Mouse (Mus musculus) ES-Bruce4 (cell line): ENCODE measurements at regions not wholly inside any gene's neighbourhood (a gene's known extent, or its start where the extent isn't known, plus 50 kb on each side); places are given as distances from the start of the nearest gene placed in this dataset.

ENCODE experiments used
- CTCF ChIP-seq: IDR thresholded peaks from one replicate; pipeline ENCODE4 v1.8.1; 2011; ENCODE audit warnings: low read depth, low read length
- EP300 ChIP-seq: IDR thresholded peaks from 2 replicates; pipeline ENCODE4 v1.6.1; 2011; ENCODE audit warnings: low read depth, low read length; ENCODE audit not compliant: insufficient read depth
- POLR2A ChIP-seq: IDR thresholded peaks from one replicate; pipeline ENCODE4 v1.8.1; 2011; ENCODE audit warnings: low read length; ENCODE audit not compliant: insufficient read depth

- TF ChIP-seq CTCF (no peak), EP300 (no peak), POLR2A (no peak)
Measured at GRCm38 (mm10) chr10:43689914-43690316, 111.8 kb downstream of the Cd24a start.
